Mouse (Mus musculus): Measurements from ENCODE around the gene 1190007I07Rik. TPM values are rescaled to one million over a fixed set of nuclear protein-coding genes. Genes with fewer than 3 reads are reported as not detected.
"Not testable (repeated sequence)": the region's sequence is repeated elsewhere in the genome, so short reads cannot be mapped to it uniquely, and the experiment has no call there.

The 1190007I07Rik gene
- total RNA-seq, 4 experiments from 2014 or later, result 24.3 to 33.8 (median 28.9) TPM

DNA sequence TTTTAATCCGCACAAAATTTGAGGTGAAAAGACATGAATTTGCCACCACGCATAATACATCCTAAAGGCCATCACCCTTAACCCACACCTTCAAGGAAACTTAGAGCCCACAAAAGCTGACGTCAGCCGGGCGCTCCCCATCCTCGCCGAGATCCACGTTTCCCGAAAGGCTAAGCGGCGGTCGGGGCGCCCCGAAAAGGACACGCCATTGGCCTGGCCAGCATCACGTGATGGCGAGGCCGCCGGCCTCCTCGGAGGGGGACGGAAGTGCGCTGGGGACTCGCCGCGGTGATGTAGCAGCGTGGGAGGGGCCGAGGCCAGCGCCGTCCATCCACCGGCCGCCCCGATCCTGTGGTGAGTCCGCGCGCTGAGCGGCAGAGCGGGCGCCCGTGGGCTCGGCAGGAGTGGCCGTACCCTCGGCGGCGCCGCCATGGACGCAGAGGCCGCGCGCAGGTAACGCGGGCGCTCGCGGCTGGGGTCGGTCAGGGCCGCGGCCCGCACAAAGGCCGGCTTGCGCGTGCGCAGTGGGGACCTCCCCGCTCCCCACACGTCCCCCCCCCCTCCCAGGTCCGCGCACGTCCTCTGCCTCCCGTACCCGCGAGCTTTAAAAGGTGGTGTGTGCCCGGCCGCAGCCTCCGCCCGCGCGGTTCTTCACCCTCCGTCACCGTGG is 6.7 kb upstream of the 1190007I07Rik start, which contains the start of gene Tdg:
Gene Tdg (plus strand): TSS at position 243 of the 670 bp plus-strand sequence.
- DNase-seq (ENCODE audit: low spot score), result peak; percentile 87

DNA sequence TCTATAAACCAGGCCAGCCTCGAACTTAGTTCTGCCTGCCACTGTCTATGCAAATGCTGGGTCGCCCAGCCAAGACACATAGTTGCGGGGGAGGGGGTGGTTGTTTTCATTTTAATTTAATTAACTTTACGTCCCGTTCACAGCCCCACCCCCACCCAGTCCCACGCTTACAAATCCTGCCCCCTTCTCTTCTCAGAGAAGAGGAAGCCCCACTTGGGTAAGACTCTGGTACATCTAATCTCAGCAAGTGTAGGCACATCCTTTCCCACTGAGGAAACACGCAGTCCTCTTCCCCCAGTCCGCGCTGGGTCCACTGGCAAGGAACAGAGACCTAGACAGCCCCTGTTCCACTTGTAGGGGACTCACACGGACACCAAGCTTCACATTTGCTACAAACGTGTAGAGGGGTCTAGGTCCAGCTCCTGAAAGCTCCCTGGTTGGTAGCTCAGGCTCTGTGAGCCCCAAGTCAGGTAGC is 6.1 kb upstream of the 1190007I07Rik start:
- no peak for DNase-seq (ENCODE audit: low spot score)

DNA sequence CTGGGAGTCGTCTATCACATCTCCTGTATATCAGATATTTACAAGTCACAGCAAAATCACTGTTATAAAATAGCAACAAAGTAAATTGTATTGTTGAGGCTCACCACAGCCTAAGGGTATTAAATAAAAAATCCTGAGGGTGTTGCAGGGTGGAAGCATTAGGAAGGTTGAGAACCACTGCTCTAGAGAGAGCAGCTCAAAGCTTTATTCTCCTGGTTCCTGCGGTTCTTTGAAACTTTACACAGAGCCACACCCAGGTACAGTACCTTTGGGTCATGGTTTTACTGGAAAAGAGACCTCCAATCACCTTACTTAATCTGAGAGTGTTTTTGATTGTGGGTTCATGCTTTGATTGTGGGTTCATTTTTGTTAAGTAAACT is 515 bp upstream of the 1190007I07Rik start:
- DNase-seq (ENCODE audit: low spot score), result not testable (repeated sequence)

DNA sequence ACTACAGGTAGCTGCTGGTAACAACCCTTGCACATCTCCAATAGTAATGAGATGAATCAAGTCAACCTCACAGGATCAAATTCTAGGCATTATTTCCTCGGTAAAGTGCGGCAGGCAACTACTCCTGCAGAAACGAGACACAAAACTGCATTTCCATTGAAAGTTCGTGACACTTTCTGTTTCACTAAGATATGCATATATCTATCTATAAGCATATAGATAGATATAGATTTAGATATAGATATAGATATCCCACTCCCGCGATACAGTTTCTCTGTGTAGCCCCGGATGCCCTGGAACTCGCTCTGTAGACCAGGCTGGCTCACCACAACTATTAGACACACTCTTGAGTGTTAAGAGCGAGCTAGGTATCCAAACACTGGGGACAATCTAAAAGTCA is 793 bp downstream of the 1190007I07Rik start:
- DNase-seq (ENCODE audit: low spot score), result no peak

DNA sequence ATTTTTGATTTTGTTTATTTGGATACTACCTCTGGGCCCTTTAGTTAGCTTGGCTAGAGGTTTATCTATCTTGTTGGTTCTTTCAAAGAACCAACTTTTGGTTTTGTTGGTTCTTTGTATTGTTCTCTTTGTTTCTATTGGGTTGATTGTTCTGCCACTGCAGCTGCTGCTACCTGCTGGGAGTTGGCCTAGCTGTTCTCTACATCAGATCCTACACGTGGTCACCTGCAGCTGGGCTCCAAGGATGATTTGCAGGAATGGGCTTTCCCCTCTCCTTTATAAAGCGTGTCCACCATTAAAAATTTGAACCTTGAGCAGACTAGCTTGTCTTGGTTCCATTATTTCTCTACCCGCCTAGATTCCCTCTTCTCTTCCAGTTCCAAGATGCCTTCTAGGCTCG is 28.6 kb downstream of the 1190007I07Rik start:
- not testable (repeated sequence) for DNase-seq (ENCODE audit: low spot score)

DNA sequence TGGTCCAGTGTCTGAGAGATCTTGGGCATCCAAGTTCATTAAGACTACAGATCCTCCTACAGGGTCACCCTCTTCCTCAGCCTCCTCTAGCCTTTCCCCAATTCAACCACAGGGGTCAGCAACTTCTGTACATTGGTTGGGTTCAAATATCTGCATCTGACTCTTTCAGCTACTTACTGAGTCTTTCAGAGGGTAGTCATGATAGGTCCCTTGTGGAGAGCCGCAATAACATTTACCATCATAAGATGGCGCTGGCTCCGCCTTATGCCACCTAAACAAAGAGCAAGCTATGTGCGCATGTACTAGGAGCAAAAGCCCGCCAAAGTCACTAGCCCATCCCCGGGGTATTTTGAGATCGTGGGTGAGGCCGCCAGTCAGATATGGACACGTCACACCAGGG is 33.4 kb downstream of the 1190007I07Rik start:
- not testable (repeated sequence) for DNase-seq (ENCODE audit: low spot score)

DNA sequence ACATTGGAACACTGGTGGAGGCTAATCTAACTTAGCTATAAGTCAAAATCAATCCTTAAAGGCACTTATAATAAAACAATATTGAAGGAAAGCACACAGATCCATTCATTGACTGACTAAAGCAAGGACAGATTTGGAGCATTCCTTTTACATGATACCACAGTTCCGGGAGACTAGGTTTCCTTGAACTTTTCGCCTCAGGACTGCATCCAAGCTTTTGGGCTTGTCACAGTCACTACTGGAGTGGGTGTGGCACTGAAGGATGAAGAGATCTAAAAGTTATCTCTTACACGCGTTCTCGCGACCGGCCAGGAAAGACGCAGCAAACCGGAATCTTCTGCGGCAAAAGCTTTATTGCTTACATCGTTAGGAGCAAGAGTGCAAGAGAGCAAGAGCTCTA is 51.9 kb downstream of the 1190007I07Rik start:
- not testable (repeated sequence) for DNase-seq (ENCODE audit: low spot score)

Other genes with a start within 250 kb of the 1190007I07Rik start
- gene Gm1553, start 130.6 kb downstream of the 1190007I07Rik start, total RNA-seq (2022), result not detected
- 10 to 100 TPM in 1 of 4 experiments, 1 to 10 TPM in 3; 8.4 to 11.0 (median 9.4) TPM for gene Tdg, start 6.6 kb upstream of the 1190007I07Rik start, total RNA-seq (2022)
- 1 to 10 TPM; 1.9 to 3.9 (median 3.1) TPM for gene Glt8d2, start 67.4 kb upstream of the 1190007I07Rik start, total RNA-seq (2022)
- gene Hcfc2, start 72.9 kb upstream of the 1190007I07Rik start, total RNA-seq (2022), result 10 to 100 TPM; 26.1 to 34.0 (median 27.8) TPM
- gene Nfyb, start 140.9 kb upstream of the 1190007I07Rik start, total RNA-seq (2022), result 10 to 100 TPM; 13.0 to 16.0 (median 14.5) TPM
- 10 to 100 TPM; 57.3 to 65.7 (median 59.4) TPM for gene Txnrd1, start 210.7 kb upstream of the 1190007I07Rik start, total RNA-seq (2022)
- 1 to 10 TPM in 1 of 4 experiments, under 1 TPM in 3; 0.40 to 1.9 (median 0.58) TPM for gene Eid3, start 243.4 kb upstream of the 1190007I07Rik start, total RNA-seq (2022)

Data from heart, adult 8-10 months (tissue).